Mouse (Mus musculus) forebrain, embryonic 14.5 days (tissue): ENCODE measurements at regions not wholly inside any gene's neighbourhood (a gene's known extent, or its start where the extent isn't known, plus 50 kb on each side); places are given as distances from the start of the nearest gene placed in this dataset.

Source experiments
- ATAC-seq: fragments of 200-750 bp; cut with Nextera tagmentation; 2 replicates; pipeline ENCODE4 v1.8.0; 2017; ENCODE audit warnings: mild to moderate bottlenecking, moderate library complexity
- DNase-seq: peaks from one replicate; pipeline ENCODE4 v3.0.0-alpha.2; 2015; ENCODE audit warnings: low spot score
- H3K27ac ChIP-seq: fragments of 300-500 bp; sonication (generic); 2 replicates; pipeline ENCODE4 v1.5.1; 2014; ENCODE audit warnings: low read depth, mild to moderate bottlenecking, control low read depth, low read length, moderate library complexity
- H3K27me3 ChIP-seq: fragments of 300-500 bp; sonication (generic); replicated peaks from 2 replicates; pipeline ENCODE4 v1.6.1; 2014; ENCODE audit warnings: low read length, control low read depth, mixed read lengths; ENCODE audit not compliant: control insufficient read depth, insufficient read depth
- H3K36me3 ChIP-seq: fragments of 300-500 bp; sonication (generic); 2 replicates; pipeline ENCODE4 v1.6.1; 2014; ENCODE audit warnings: low read length, control low read depth; ENCODE audit not compliant: control insufficient read depth, insufficient read depth
- H3K4me1 ChIP-seq: fragments of 300-500 bp; sonication (generic); 2 replicates; pipeline ENCODE4 v1.6.1; 2014; ENCODE audit warnings: antibody characterized with exemption, low read length, control low read depth; ENCODE audit not compliant: control insufficient read depth, insufficient read depth
- H3K4me2 ChIP-seq: fragments of 300-500 bp; sonication (generic); 2 replicates; pipeline ENCODE4 v1.6.1; 2014; ENCODE audit warnings: mild to moderate bottlenecking, control low read depth, low read length
- H3K4me3 ChIP-seq: fragments of 300-500 bp; sonication (generic); 2 replicates; pipeline ENCODE4 v1.5.1; 2014; ENCODE audit warnings: low read depth, low read length, control low read depth
- H3K9ac ChIP-seq: fragments of 300-500 bp; sonication (generic); 2 replicates; pipeline ENCODE4 v1.6.1; 2014; ENCODE audit warnings: mild to moderate bottlenecking, low read length, control low read depth, moderate library complexity
- H3K9me3 ChIP-seq: fragments of 300-500 bp; sonication (generic); replicated peaks from 2 replicates; pipeline ENCODE4 v1.6.1; 2016; ENCODE audit warnings: low read length, control low read depth, mixed read lengths; ENCODE audit not compliant: control insufficient read depth
- WGBS: fragments of 180-500 bp; shearing (Covaris S2); extraction: QIAGEN DNeasy Blood & Tissue Kit; methylation state at CpG from one replicate; pipeline ENCODE4 v1.1.7; 2014; 5-methylcytosine and 5-hydroxymethylcytosine counted together

- peaks cover 4% of the 10 kb centered on the region; the same call in 1 of the 2 replicates for H3K9me3 ChIP-seq
- H3K4me3 ChIP-seq, result no peak overlapping the region
- H3K27me3 ChIP-seq, result no peaks in the 10 kb centered on the region
- no peak for ATAC-seq
- H3K27ac ChIP-seq, result no peak overlapping the region
- H3K4me1 ChIP-seq, result no peaks in the 10 kb centered on the region
- H3K36me3 ChIP-seq, result no peaks in the 10 kb centered on the region
- H3K4me2 ChIP-seq, result no peak overlapping the region
- H3K9ac ChIP-seq, result no peak overlapping the region
- WGBS, result 90% methylated on average over 11 of the region's 11 CpGs
- no peak for DNase-seq
Measured at GRCm38 (mm10) chr1:153990651-153991435, 90.8 kb upstream of the Teddm2 start.

- Histone ChIP-seq H3K27ac (no peak overlapping the region), H3K4me2 (no peak overlapping the region), H3K4me1 (no peaks in the 10 kb centered on the region), H3K4me3 (no peak overlapping the region), H3K36me3 (no peaks in the 10 kb centered on the region), H3K9me3 (peaks cover 4% of the 10 kb centered on the region; the same call in 1 of the 2 replicates), H3K27me3 (no peaks in the 10 kb centered on the region), H3K9ac (no peak overlapping the region)
- DNase-seq, result no peak
- WGBS, result 89% methylated on average over 3 of the region's 3 CpGs
- ATAC-seq, result no peak
Measured at GRCm38 (mm10) chr1:153992466-153992865, 92.4 kb upstream of the Teddm2 start.

- H3K27ac ChIP-seq, result no peak overlapping the region
- ATAC-seq, result no peak
- WGBS, result 93% methylated on average over 4 of the region's 4 CpGs
- H3K27me3 ChIP-seq, result no peaks in the 10 kb centered on the region
- no peak overlapping the region for H3K9ac ChIP-seq
- no peaks in the 10 kb centered on the region for H3K36me3 ChIP-seq
- H3K4me2 ChIP-seq, result no peak overlapping the region
- no peak overlapping the region for H3K4me3 ChIP-seq
- no peaks in the 10 kb centered on the region for H3K4me1 ChIP-seq
- no peak for DNase-seq
- peaks cover 4% of the 10 kb centered on the region; the same call in 1 of the 2 replicates for H3K9me3 ChIP-seq
Measured at GRCm38 (mm10) chr1:153994871-153995270, 94.8 kb upstream of the Teddm2 start.

- 78% methylated on average over 15 of the region's 15 CpGs for WGBS
- ATAC-seq, result no peak
- H3K4me1 ChIP-seq, result no peaks in the 10 kb centered on the region
Measured at GRCm38 (mm10) chr1:153997201-153998181, 97.5 kb upstream of the Teddm2 start.

GRCm38 (mm10) chr1:153999776-154000175 is 99.7 kb upstream of the Teddm2 start:
- no peaks in the 10 kb centered on the region for H3K27me3 ChIP-seq
- H3K4me2 ChIP-seq, result no peak overlapping the region
- no peak overlapping the region for H3K4me3 ChIP-seq
- DNase-seq (no peak), ATAC-seq (no peak)
- H3K9ac ChIP-seq, result no peak overlapping the region
- no peak overlapping the region for H3K27ac ChIP-seq
- 74% methylated on average over 6 of the region's 6 CpGs for WGBS
- H3K4me1 ChIP-seq, result no peaks in the 10 kb centered on the region
- H3K36me3 ChIP-seq, result no peaks in the 10 kb centered on the region
- no peaks in the 10 kb centered on the region for H3K9me3 ChIP-seq

More at GRCm38 (mm10) chr1:153997201-153998181, 97.5 kb upstream of the Teddm2 start:
- no peaks in the 10 kb centered on the region for H3K27me3 ChIP-seq
- H3K4me2 ChIP-seq, result no peak overlapping the region
- peaks cover 4% of the 10 kb centered on the region; the same call in 1 of the 2 replicates for H3K9me3 ChIP-seq
- DNase-seq, result no peak
- no peak overlapping the region for H3K27ac ChIP-seq
- no peak overlapping the region for H3K9ac ChIP-seq
- no peaks in the 10 kb centered on the region for H3K36me3 ChIP-seq
- H3K4me3 ChIP-seq, result no peak overlapping the region

- DNase-seq (no peak), ATAC-seq (no peak)
- Histone ChIP-seq H3K9me3 (no peaks in the 10 kb centered on the region), H3K9ac (no peak overlapping the region), H3K27ac (no peak overlapping the region), H3K4me2 (no peak overlapping the region), H3K4me1 (no peaks in the 10 kb centered on the region), H3K4me3 (no peak overlapping the region), H3K36me3 (no peaks in the 10 kb centered on the region), H3K27me3 (no peaks in the 10 kb centered on the region)
- 85% methylated on average over 7 of the region's 7 CpGs for WGBS
Measured at GRCm38 (mm10) chr1:154003669-154004068, 103.6 kb upstream of the Teddm2 start.

- ATAC-seq (no peak), DNase-seq (no peak)
- H3K9ac ChIP-seq, result no peak overlapping the region
- H3K4me1 ChIP-seq, result no peaks in the 10 kb centered on the region
- 91% methylated on average over 4 of the region's 4 CpGs for WGBS
- no peak overlapping the region for H3K4me3 ChIP-seq
- H3K9me3 ChIP-seq, result no peaks in the 10 kb centered on the region
- H3K27ac ChIP-seq, result no peak overlapping the region
- H3K27me3 ChIP-seq, result no peaks in the 10 kb centered on the region
- H3K36me3 ChIP-seq, result no peaks in the 10 kb centered on the region
- H3K4me2 ChIP-seq, result no peak overlapping the region
Measured at GRCm38 (mm10) chr1:154004647-154005046, 104.6 kb upstream of the Teddm2 start.

GRCm38 (mm10) chr1:154006055-154006454 is 106.0 kb upstream of the Teddm2 start:
- 92% methylated on average over 13 of the region's 13 CpGs for WGBS

More at GRCm38 (mm10) chr1:154006055-154006454, 106.0 kb upstream of the Teddm2 start:
- Histone ChIP-seq H3K27ac (no peak overlapping the region), H3K4me2 (no peak overlapping the region), H3K4me1 (no peaks in the 10 kb centered on the region), H3K9ac (no peak overlapping the region), H3K27me3 (no peaks in the 10 kb centered on the region), H3K9me3 (no peaks in the 10 kb centered on the region), H3K36me3 (no peaks in the 10 kb centered on the region), H3K4me3 (no peak overlapping the region)
- DNase-seq (no peak), ATAC-seq (no peak)
